Mouse (Mus musculus) heart, postnatal 14 days (tissue): ENCODE measurements around the gene Nipal4. TPM values are rescaled to one million over a fixed set of nuclear protein-coding genes. Genes with fewer than 3 reads are reported as not detected.

Experiments
- DNase-seq, 2 experiments: peaks; one replicate each; pipeline ENCODE4 v3.0.0; 2021 to 2022
- intact Hi-C: fragments of 180-260 bp; cut with DNase I; formaldehyde crosslinking; loops from one replicate; pipeline ENCODE4 v1.15.1; 2025
- total RNA-seq, 2 experiments: library from RNA; stranded (reverse); gene quantifications; 2 replicates each; pipeline ENCODE4 v1.2.3; 2021

The Nipal4 gene
- total RNA-seq, 2 experiments from 2014 or later = 0.07 to 0.24 TPM

DNA sequence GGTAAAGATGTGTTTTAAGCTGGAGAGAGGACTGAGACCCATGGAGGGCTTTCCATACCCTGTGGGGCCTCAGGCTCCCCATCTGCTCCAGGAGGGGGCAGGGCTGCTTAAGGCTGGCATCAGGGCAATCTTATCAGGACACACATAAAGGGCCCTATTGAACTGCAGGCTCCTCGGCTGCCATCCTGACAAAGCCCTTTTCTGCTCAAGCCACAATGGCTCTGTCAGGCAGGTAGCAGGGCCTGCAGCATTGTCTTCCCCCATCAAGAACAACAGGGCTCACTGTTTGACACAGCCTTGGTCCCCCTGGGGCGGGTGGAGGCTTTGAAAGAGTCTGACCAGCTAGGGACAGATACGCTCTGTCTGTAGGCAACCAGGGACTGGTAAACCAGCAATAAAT lies 3.6 kb upstream of the Nipal4 start:
- intact Hi-C loops = no loop called here
- no peak for DNase-seq

DNA sequence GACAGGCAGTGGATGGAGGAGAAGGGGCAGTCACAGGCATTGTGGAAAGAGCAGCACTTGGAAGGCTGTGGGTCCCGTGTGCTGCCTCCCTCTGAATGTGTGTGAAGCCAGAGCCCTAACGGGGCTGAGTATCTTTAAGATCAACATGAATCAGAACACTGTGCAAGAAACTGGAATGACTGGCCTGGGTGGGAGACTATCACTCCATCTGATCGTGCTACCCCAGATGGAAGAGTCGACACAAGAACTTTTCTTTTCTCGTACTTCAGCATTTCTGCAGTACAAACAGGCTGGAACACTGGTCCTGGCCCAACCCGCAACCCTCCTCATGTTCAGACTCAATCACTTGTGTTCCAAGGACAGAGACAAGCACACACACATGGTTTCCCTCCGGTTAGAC lies 2.2 kb upstream of the Nipal4 start:
- DNase-seq = no peak
- intact Hi-C loops = no loop called here

DNA sequence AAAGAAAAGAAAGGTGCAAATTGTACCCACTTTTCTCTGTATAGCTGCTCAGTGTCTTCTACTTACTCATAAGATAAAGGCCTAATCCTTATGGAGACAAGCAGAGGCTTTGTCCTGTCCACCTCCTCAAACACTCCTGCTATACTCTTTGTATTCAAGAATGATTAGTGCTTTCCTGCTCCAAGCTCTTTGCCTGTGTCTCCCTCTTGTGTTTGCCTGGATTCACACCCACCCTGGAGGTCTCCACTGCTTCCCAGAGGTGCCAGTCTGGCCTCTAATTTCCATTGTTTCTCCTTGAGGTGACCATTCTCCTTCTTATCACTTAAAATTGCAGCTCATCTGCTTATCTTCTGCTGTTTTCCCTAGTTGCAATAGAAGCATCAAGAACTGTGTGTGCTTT lies 8.8 kb downstream of the Nipal4 start:
- intact Hi-C loops = no loop called here
- no peak for DNase-seq

DNA sequence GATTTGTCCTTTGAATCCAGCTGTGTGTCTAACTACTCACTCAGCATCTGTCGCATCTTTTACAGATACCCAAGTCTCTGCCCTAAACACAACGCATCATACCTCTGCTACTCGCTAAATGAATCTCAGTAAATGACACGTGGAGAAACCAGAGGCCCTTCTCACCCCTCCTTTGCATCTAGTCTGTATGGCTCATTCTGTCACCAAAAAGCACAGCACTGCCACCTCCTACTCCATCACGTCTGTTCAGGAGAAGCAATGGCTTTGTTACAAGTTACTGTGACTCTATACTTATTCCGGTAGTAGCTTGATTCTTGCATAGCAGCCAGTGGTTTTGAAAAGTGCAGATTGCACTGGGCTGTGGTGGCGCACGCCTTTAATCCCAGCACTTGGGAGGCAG lies 9.4 kb downstream of the Nipal4 start:
- intact Hi-C loops = no loop called here
- no peak for DNase-seq

DNA sequence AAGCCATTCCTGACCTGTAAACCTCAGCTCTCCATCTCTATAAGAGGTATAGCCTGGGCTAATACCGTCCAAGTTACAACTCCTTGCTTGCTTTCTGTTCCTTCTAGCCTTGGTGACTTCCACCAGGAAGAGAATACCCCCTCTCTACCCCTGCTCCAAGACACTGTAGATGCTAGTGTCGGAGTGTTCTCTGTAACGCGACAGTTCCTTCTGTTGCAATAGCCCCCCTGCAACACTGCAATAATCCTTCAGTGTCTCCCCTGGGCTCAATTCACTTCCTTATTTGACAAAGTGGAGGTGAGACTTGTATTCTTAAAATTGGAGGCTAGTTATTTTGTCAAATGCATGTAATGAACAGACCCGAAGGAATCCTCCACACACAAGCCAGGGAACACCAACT lies 19.7 kb downstream of the Nipal4 start:
- no peak for DNase-seq
- intact Hi-C loops = no loop called here

DNA sequence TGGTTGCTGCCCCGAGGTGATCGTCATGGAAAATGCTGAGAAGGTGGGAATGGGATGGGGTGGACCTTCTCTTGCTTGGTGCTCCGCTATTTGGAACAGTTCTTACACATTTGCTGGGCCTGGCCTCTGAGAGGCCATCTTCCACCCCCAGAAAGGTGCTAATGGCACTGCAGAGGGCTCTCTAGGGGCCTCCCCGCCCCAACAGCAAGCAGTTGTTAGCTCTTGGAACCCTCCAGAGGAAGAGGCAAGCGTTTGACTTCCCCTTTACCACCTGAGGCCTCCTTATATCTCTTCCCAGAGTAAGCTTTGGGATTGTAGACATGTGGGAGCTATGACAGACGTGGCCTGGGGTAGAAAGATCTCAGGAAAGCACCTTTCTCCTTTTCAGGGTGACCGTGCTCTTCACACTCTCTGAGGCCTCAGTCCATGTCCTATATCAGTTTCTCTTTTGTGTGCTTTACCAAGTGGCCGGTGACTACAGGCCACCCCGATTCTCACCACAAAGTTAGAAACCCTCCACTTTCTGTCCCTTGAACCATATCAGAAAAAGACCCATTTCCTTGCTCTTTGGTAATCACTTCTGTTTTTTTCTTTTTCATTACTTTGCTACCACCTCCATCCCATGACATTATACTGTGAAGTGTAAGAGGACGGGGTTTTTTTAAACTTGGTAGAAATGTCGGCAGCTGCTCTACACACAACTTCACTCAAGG lies 21.0 kb downstream of the Nipal4 start:
- intact Hi-C loops = no loop called here
- no peak for DNase-seq

DNA sequence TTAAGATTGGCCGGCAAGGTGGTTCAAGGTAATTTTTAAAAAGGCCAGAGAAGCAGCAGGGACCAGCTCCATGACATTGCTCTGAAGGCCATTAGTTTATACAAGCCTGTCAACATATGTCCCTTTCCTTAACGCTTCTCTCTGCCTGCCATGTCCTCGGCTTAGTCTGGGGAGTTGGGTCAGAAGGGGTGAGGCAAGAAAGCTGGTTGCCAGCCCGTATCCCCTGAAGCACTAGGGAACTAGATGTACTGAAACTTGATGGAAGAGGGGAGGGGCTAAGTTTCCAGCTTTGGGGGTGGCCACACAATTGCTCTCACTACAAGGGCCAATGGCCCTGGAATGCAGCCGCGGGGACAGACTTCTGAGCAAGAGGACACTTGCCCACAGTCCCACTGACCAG lies 23.0 kb downstream of the Nipal4 start:
- intact Hi-C loops = no loop called here
- DNase-seq = no peak

DNA sequence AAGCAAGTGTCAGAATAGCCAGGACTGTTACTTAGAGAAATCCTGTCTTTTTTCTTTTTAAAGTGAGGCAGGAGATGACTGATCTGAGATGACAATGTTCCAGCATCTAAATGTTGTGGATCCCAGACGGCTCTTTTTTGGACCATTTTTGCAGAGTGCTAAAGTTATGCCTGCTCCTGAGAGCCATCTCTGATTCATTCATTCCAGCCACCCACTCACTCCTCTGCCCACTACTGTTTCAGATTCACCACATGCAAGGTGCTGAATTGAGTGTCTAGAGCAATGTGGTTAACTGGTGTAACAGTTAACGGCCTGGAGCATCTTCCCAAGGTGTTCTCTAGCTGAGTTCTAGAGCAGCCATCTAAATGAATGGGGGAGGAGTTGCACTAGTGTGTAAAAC lies 31.4 kb downstream of the Nipal4 start:
- intact Hi-C loops = no loop called here
- no peak for DNase-seq

DNA sequence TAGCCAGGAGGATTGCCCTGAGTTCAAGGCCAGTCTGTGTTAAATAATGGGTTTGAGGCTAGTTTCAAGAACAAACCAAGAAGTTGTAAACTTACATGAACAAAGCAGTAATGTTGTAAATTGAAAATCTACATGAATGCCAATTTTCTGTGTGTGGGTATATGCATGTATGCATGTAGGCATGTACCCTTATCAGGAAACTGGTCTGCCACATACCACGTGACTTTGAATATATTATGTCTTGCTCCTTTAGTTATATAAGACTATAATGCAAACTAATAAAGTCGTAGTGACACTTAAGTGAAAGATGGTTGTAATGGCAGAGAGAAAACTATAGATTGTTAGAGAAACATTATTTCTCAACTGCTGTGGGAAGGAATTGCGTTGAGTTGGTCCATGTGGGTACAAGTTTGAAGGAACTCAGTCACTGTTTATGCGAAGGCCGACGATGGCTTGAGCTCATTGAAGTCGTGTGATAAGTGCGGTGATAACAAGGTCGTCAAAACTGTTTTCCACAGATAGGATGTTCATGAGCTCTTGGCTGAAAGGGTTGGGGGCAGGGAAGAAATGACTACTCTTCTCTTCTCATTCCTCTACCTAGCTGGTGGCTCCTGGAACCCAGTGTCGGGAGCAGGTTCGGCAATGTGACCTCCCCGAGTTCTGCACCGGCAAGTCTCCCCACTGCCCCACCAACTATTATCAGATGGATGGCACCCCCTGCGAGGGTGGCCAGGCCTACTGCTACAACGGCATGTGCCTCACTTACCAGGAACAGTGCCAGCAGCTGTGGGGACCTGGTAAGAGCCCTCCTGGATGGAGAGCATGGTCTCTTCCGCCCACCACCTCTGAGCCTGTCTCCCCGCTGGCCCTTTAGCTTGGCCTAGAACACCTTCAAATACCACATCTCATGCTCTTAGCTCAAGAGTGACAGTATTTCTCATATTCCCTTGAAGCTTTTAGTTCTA lies 35.0 kb downstream of the Nipal4 start:
- DNase-seq = no peak
- intact Hi-C loops = no loop called here

DNA sequence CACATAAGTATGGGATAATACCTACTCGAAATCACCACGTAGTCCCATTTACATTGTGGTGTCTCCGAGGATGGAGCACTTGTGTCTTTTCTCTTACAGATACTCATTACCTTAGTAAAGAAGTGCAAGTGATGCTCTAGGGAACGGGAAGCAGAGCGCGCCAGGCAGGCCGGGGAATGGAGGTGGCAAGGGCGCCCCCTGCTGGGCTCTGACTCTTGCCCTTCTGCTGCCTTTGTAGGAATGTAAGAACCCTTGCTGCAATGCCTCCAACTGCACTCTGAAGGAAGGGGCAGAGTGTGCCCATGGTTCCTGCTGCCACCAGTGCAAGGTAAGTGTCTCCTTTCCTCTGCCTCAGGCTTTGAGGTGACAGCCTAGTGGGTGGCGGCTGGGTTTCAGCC lies 37.8 kb downstream of the Nipal4 start:
- intact Hi-C loops = loop anchor here (1.0 to 10.0 kb wide), 3 partner anchors 76 to 174 kb away; partner anchors contain the start of genes Gm12166 and Thg1l
- DNase-seq = peak; percentile 88

DNA sequence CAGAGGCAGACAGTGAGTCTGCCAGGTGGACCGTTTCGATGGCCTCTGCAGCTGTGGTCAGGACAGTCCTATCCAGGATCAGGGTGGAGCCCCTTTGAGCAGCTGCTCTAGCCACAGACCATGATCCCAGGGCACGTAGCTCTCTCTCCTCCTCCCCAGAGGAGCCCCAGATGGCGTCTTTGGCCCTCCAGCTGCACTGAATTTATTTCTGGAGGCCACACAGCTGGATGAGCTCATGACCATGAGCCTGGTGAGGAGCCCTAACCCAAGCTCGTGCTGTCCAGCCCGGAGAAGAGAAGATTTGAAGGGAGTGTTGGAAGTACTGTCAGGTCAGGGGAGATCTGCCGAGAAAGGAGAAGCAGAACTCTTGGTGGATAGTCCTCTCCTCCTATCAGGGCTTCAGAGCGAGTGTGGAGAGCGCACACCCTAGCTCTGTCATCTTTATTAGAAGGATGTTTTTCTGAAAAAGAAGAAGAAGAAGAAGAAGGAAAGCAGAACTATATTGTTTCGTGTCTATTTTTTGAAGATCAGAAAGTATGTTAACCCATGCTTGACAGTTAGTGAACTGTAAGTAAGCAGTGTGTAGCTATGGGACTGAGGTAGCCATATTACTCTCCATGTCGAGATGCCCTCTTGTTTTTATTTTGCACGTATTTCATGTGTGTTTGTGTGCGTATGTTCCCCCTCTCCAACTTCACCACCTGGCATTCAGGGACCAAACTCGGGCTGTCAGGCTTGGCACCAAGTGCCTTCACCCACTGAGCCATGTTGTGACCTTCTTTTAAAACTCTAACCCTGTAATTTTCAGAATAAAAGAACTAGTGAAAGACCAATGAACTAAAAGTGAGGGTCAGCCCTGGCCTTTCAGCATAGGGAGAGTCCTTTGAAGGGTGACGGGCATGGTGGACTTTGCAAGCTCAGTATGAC lies 38.4 kb downstream of the Nipal4 start:
- peak; percentile 73 to 79 for DNase-seq

DNA sequence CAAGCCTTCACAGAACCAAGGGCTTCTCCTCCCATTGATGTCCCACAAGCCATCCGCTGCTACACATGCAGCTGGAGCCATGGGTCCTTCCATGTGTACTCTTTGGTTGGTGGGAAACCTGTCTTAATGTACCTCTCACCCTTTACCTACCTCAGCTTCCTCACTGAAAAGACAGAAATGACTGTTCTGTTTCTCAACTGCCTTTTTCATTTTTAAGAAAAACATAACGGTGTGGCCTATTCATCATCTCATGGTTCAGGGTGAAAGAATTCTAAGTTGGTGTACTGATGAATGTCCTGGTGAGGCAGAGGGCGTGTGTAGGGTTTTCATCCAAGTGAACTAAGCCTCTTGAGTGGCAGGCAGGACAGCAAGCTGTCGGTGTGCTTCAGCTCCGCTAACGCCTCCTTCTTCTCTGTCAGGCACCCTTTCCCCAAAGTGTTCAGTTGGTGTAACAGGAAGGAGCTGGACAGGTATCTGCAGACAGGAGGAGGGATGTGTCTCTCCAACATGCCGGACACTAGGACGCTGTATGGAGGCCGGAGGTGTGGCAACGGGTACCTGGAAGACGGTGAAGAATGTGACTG lies 39.4 kb downstream of the Nipal4 start:
- intact Hi-C loops = loop anchor here (1.0 to 10.0 kb wide), 3 partner anchors 71 to 172 kb away; partner anchors contain the start of gene Thg1l
- DNase-seq = no peak

More for the DNA sequence above, 38.4 kb downstream of the Nipal4 start:
- intact Hi-C loops = loop anchor here (1.0 to 10.0 kb wide), 4 partner anchors 72 to 173 kb away; partner anchors contain the start of genes Gm12166 and Thg1l

DNA sequence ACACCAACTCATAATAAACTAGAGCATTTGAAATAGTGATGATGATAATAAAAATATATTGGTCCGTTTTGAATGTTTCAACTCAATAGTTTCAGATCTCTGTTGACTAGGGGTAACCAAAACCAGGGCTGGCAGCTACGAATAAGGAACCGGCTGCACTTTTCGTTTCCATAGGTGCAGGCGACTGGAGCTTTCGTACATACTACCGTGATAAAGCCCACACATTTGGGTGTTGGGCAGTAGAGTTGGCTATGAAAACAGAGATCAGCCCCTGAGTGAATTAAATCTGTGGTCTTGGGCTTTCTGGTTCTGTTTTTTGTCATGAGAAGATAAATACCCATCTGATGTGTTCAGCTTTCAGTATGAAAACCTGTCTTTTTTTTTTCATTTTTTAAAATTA lies 40.0 kb downstream of the Nipal4 start:
- no peak for DNase-seq
- intact Hi-C loops = loop anchor here (5.0 to 10.0 kb wide), 2 partner anchors 91 to 172 kb away; partner anchors contain the start of gene Thg1l

DNA sequence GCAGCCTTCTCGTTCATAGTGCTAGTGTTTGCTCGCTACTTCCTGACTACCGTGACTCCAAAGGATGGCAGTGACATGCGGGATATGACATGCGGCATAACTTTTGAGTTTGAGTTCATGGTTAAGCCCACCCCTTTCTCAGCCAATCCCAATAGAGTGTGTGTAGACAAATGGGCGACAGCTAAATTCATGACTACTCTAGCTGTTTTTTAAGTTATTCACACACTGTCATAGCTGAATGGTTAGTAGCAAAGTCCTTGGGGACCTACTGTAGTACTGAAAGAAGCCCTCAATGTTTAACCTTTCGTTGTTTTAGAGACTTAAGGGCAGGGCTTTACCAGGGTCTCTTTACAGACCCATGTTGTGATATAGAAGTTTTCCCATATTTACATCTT lies 40.5 kb downstream of the Nipal4 start:
- intact Hi-C loops = loop anchor here (5.0 to 10.0 kb wide), 2 partner anchors 91 to 171 kb away; partner anchors contain the start of gene Thg1l
- no peak for DNase-seq

DNA sequence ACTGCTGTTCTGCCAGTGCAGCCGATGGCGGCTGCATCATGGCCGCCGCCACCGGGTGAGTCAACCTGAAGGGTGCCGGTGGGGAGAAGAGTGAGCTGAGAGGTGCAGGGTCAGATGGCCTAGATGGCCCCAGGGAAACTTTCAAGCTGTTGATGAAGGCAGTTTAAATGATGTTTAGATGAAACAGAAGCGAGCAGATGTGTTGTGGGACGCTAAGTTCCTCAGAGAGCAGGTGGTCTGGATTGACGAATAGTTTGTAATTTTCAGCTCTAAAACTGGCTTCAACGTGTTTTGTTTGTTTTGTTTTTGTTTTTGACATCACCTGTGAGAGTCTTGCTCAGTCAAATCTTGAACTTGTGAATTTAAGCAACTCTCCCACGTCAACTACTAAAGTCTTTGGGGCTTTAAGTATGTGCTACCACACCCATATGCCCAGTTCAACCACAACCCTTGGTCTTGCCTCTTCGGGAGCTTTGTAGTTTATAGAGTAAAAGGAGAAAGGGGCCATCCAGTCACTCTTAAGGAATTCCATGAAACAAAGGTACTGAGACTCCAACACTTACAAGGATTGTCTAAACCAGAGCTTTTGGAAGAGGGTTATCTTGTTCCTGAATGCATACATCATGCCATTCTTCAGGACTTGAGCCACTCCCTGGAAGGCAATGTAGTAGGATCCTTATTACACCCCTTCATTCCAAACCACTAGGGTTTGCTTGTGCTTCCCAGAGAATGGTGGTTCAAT lies 41.0 kb downstream of the Nipal4 start:
- no peak for DNase-seq
- intact Hi-C loops = loop anchor here (5.0 to 10.0 kb wide), 2 partner anchors 92 to 170 kb away; partner anchors contain the start of gene Thg1l

DNA sequence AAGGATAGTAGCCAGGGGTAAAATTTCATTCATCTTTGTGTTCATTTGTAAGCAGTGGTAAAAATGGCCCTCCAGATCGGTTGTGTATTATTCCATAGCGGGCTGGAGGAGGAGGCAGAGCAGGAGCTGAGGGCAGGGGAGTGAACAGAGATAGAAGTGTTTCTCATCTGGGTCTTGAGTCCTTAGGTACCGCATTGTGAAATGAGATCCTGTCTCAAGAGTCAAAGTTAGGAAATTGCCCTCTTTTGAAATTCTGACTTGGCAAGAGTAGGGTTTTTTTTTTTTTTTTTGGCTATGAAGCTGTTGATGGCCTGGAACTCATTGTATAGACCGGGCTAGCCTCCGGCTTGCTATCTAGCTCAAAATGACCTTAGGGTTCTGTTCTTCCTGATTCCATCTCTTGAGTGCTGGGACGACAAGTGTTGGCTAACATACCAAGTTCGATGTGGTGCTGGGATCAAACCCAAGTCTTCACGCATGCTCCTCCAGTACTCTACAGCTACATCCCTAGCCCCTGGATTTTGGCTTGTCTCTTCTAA lies 42.9 kb downstream of the Nipal4 start:
- no peak for DNase-seq
- intact Hi-C loops = loop anchor here (10.0 kb wide), 1 partner anchor 169 kb away; the partner anchor contains the start of gene Thg1l

DNA sequence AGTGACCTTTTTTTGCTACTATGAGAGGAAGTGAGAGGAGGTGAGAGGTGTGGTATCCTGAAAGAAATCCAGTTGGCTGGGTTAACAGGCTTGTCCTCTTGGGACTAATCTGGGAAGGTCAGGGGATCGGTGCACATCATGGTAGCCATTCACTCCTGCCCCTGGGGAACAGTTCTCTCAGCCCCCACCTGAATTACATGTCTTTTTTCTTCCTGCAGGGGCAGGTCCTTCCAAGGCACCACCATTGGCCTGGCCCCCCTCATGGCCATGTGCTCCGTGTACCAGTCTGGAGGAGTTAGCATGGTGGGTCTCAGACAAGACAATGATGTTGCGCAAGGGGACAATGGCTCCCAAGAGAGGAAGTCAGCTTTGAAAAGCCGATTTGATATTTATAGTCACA lies 43.4 kb downstream of the Nipal4 start:
- intact Hi-C loops = loop anchor here (10.0 kb wide), 1 partner anchor 168 kb away; the partner anchor contains the start of gene Thg1l

DNA sequence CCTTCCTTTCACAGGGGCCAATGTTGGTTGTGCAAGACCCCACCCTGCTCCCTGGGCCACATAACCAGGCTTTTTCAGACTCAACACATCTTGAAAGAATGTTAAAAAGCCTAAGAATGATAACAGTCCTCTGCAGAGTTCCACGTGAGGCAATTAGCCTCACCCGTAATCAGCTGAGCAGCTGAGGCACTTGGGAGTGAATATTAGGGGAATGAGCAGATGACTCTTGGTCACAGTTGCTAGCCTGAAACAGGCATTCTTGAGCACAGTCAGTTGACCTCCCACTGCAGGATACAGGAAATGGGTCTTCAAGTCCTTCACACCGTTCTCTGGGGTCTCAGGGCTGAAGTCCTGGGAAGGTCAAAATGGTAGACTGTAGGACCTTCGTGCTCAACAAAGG lies 44.6 kb downstream of the Nipal4 start:
- intact Hi-C loops = loop anchor here (10.0 kb wide), 1 partner anchor 167 kb away; the partner anchor contains the start of gene Thg1l
- DNase-seq = no peak

More for the DNA sequence above, 43.4 kb downstream of the Nipal4 start:
- DNase-seq = no peak
